Mouse (Mus musculus) large intestine, adult 2 months (tissue): Measurements from ENCODE around the gene Idh3a. TPM values are rescaled to one million over a fixed set of nuclear protein-coding genes. Genes with fewer than 3 reads are reported as not detected.

Source experiments
- DNase-seq: peaks from one replicate; pipeline ENCODE4 v3.0.0-alpha.2; 2012; ENCODE audit warnings: low read depth, low spot score
- WGBS: fragments of 180-500 bp; shearing (Covaris S2); methylation state at CpG from one replicate; pipeline ENCODE4 v1.1.7; 2018; 5-methylcytosine and 5-hydroxymethylcytosine counted together
- polyA plus RNA-seq: library from polyadenylated mRNA; depleted of rRNA; stranded (reverse); fragments of >200 nt; gene quantifications from 2 replicates; pipeline ENCODE4 v1.2.3, GENCODE M21; 2012; rRNA removed

The Idh3a gene
- polyA plus RNA-seq, result 64.4 and 72.2 TPM in 2 replicates

DNA sequence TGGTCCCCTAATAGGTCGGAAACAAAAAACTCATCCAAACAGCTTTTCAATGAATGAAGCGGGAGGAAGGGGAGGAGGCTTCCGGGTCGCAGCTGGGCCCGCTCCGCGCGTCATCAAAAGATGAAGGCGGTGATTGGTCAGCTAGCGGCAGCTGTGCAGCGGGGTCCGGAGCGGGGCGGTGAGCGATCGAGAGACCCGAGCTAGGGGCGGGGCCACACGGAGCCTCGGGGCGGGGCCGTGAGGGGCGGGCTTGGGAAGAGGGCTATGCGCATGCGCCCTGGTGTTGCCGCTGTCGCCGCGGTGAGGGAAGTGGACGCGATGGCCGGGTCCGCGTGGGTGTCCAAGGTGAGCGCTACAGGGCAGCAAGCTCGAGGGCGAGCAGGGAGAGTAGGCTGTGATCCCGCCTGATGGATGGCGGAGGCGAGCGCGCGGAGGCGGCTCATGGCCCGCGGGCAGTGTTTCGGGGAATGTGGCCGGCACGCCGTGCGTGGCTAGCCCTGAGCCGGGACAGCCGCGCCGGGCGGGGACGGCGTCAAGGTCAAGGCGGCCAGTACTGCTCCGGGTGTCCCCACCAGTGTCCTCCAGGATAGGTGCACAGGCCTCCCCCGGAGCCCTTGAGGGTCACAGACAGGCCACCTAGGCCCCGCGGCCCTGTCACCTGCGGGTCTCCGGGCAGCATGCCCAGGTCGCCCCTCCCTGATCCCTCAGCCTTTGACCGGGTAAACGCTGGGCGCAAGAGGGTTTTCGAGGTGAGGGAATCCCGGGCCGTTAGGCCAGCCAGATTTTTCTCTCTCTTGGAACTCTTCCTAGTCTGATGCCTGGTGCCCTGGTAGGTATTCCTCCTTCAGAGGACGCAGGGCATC is at the start of gene Idh3a:
Gene Idh3a (plus strand): TSS at position 136 of the 863 bp plus-strand sequence.
- WGBS, result under 1% methylated on average over 73 of the region's 73 CpGs
- peak; percentile 66 for DNase-seq

DNA sequence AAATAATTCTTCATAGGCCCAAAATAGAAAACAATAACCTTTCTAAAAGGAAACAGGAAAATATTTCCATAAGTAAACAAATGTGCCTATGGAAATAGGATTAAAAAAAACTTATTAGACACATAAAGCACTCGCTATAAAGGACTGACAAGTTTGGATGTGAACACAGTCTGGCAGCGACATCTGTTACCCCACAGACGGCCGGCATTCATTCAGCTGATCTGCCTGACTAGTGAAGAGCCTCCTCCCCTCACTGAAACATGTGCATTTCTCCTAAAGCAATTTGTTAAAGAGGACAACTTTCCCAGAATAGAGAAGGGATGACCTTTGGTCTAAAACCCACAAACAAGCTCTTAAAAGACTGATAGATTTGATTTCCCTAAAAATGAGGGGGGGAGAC is 49.1 kb upstream of the Idh3a start:
- no peak for DNase-seq
- WGBS, result 50% methylated on average over 4 of the region's 4 CpGs

DNA sequence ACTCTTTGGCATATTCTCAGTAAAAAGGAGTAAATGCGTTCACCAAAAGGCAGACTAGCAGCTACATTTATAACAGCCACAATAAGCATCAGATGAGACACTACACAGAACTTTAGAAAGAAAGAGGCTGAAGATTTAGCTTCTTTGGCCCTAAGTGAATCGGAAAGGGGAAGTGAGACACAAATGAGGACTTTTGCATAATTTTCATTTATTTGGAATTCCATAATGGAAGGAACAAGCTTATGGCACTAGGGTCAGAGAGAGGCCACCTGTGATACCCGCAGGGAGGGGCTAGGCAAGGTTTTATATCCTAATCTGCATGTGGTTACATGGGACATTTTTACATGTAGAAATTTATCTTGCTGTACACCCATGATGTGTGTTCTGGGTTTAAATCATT is 48.7 kb upstream of the Idh3a start:
- 69% methylated on average over 3 of the region's 3 CpGs for WGBS
- DNase-seq, result no peak

DNA sequence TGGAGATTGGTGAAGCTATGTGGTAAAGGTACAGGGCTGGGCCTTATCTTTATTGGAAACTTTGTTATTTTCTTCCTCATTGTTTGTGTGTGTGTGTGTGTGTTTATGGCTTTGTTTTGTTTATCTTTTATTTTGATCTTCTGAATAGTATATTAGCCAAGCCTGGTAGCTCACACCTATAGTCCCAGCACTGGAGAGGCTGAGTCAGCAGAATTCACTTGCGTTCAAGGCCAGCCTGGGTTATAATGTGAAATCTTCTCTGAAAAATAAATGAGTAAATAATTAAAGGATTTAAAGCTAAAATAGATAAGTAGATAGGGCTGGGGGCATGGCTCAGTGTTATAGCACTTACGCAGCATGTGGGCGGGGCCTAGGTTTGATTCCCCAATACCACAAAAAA is 47.9 kb upstream of the Idh3a start:
- DNase-seq, result no peak
- WGBS, result 92% methylated on average over 3 of the region's 3 CpGs

DNA sequence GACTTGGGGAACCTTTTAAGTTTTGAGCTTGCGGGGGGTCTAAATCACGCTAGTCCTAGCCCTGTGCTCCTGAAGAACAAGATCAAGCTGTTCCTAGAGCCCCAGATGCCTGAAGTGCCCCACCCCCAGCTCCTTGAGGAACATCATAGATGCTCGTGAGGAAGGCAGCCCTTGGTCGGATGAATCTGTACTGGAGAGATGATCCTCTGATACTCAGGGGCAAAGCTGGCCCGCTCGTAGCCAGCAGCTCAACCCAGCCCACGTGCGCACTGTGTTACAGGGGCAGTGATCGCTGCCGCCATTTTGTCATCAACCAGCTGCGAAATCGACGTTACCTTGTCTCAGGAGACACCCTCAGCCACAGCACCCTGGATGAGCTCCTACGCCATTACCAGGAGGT is 47.5 kb upstream of the Idh3a start, which contains the start of gene Sh2d7:
Gene Sh2d7 (plus strand): TSS at position 301 of the 400 bp plus-strand sequence.
- WGBS, result 90% methylated on average over 14 of the region's 14 CpGs
- DNase-seq, result no peak

DNA sequence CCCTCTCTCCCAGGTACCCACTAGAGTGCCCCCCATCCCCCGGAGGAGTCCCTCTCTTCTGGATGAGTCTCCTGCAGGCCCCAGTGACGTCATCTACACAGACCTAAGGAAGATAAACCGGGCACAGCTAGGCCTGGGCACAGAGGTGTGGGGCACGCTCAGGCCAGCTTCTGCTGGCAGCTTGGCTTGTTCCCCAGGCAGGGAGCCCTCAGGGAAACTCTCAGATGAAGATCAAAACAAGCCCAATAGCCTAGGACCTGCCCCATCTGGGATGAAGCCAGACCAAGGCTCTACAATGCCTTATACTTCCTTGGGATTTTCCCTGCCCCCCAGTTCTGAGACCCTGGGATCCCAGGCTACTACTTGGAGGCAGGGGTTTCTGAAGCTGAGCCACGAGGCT is 45.3 kb upstream of the Idh3a start:
- no peak for DNase-seq
- WGBS, result 67% methylated on average over 5 of the region's 5 CpGs

DNA sequence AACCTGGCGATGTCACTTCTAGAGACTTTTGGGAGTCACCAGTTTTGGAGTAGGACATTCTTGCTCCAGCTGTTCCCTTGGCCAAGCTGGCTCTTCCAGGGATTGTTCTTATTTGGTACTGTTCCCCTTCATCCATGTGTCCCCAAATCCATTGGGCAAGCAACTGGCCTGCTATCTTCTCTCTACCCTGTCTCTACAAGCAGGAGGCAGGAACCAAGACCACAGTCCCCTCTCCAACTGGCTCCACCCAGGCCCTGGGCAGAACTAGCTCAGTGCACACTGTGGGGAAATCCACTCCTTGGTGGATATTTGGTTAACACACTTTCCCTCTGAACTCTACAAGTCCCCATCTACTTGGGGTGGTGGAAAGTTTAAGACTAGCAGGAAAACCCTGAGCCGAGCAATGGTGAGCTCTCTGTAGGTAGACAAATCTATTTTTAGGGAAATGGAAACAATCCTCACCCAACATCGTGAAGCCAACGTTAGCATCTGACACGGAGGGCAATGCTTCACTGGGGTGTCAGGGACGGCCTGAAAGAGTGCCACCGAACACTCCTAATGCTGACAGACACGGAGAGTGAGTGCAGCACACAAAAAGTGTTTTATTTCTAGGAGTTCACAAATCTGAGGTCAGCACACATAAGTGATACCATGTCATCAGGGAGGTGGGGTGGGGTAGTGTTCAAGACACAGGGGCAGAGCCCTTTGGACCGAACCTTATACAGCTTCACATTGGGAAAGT is 41.8 kb upstream of the Idh3a start:
- no peak for DNase-seq
- WGBS, result 80% methylated on average over 9 of the region's 9 CpGs

DNA sequence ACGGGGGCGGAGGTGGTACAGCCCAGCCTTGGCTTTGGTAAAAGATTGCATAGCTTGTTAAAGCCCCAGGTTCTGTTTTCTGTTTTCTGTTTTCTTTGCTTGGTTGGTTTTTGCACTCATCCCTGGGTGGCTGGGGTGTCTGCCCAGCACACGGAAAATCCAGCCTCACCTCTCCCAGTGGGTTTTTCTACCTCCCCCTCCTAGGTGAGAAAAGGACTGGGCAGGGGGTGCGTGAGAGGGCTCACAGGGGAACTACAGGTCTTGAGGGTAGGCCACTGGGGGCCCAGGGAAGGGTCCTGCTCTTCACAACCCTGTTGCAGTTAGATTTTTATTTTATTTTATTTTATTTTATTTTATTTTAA is 41.2 kb upstream of the Idh3a start:
- 91% methylated on average over 4 of the region's 4 CpGs for WGBS
- DNase-seq, result no peak

DNA sequence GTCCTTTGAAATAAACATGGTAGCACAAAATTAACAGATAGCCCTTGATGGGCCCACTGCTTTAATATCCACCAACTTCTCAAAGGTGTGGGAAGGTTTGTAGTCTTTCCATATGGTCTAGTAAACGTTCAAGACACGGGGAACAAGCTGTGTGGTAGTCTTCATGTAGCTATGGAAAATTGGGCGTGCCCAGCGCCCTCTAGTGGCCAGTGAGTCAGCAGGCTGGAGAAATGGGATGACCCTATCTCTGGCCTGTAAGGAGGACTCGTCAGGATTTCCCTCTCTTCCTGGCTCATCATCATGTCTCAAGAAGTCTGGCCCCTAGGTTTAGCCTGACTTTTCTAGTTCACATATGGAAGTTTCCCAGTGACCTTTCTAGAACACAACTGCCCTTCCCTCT is 38.6 kb upstream of the Idh3a start:
- WGBS, result 11% methylated on average over 5 of the region's 5 CpGs
- DNase-seq, result no peak

DNA sequence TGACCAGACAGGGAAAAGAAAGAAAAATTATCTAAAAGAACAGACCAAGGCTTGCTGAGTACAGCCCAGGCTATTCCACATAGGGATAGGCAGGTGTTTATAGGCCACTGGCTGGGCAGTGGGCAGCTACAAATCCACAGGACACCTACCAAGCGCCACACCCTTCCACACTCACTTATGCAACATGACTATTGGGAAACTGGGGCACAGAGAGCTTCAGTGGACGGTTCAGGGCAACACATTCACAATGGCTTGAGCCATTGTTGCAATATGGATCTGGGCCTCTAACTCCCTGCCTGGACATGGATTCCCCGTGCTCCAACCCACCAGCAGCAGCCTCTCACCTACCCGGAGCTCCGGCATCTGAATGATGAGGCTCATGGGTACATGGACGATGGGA is 36.7 kb upstream of the Idh3a start:
- DNase-seq, result no peak
- 89% methylated on average over 6 of the region's 6 CpGs for WGBS

DNA sequence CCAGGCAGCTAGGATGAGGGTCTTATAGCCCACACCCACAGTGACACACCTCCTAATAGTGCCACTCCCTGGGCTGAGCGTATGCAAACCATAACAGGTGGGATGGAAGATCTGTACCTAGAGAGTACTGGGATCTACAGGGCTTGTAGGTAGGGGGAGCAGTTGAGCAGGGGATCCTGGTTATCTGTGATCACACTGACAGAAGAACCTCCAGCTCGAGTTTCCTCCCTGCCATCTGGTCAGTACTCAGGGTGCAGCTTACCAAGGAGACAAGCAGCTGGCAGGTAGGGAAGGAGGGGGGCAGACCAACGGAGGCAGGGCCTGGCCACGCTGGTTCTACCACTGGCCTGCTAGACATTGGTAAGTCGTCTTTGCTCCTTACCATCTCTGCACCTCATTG is 33.7 kb upstream of the Idh3a start:
- WGBS, result 22% methylated on average over 5 of the region's 5 CpGs
- no peak for DNase-seq

DNA sequence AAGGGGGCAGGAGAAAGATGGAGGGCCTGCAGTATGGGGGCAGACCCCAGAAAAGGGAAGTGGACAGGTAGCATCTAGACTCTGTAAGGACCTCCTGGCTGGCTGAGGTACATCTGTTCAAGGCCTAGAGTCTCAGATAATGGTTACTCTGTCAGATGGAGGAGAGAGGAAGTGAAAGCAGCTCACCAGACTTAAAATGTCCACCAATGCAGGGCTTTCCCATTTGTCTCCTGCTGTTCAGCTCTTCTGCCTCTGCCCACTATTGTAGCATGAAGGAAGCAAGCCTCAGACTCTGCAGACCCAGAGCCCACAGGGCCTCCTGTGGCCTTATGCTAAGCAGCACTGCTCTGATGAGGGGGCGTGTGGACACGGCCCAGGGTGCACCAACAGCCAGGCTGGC is 31.1 kb upstream of the Idh3a start:
- DNase-seq, result no peak
- WGBS, result 78% methylated on average over 2 of the region's 2 CpGs

DNA sequence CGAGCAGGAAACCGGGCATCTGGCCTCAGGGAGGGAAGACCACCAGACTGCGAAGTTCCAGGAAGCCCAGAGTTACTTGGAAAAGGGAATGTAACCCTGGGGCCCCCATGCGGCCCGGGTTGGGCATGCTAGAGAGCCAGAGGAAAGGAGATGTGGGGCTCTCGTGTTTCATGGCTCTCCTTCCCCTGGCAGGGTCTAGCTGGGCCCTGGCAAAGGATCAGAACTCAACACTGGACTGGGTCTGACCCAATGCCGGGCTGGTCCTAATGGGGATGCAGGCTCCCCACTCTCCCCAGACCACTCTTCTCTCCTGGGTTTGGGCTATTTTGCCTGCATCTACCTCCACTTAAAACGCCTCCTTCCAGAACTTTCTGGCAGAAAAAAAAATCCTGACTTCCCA is 27.4 kb upstream of the Idh3a start:
- no peak for DNase-seq
- 92% methylated on average over 8 of the region's 8 CpGs for WGBS

DNA sequence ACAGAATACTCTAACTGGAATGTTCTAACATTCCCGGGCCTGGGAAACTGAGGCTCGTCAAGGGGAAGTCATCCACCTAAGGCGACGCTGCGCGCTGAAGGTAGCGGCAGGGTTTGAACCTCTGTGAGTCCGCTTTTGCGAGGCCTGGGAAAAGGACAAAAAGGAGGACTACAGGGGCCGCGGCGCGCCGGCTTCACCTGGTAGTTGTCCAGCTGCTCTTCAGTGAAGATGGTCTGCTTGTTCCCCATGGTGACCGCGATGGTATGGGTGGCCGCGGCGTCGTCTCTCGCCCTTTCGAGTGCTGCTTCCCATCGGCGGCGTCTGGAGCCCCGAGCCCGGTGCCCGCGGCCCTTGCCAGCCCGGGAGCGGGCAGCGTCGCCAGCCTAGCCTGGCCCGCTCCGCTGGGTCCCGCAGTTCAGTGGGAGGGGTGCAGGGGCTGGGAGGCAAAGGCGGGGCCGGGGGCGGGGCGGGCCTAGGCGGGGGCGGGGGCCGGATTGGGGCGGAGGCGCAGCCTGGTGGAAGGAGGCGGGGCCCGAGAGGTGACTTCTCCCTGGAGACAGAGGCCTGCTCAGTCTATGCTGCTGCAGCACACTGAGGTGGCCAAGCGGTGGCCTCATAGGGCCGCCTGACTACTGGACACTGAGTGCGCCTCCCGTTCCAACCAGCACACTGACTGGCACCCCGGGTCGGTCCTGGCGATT is 26.2 kb upstream of the Idh3a start, which contains the start of gene Cib2:
Gene Cib2 (minus strand): TSS at position 448 of the 701 bp plus-strand sequence.
- WGBS, result 2% methylated on average over 51 of the region's 54 CpGs
- DNase-seq, result no peak

DNA sequence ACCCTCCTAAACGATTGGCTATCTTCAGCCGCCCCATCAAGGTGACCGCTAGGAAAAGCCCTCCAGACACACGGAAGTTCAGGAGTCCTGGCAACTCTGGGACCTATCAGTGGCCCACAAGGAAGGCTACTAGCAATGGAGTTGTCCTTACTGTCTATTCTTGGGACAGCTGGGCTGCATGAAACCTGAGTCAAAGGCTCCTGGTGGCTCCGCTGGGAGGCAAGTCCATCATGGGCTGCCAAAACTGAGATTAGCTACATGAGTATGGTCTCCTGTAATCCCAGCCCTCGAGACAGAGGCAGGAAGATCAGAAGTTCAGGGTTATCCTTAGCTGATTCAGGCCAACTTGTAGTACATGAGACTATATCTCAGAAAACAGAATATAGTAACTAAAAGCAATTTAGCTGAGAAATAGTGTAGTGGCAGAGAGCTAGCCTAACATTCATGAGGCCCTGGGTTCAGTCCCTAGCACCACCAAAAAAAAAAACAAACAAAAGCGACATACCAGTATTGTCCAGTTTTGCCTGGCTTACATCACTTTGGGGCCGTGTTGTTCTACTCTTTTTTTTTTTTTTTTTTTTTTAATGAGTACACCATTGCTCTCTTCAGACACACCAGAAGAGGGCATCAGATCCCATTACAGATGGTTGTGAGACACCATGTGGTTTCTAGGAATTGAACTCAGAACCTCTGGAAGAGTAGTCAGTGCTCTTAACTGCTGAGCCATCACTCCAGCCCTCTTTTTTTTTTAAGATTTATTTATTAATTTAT is 25.1 kb upstream of the Idh3a start:
- no peak for DNase-seq
- 84% methylated on average over 8 of the region's 8 CpGs for WGBS

DNA sequence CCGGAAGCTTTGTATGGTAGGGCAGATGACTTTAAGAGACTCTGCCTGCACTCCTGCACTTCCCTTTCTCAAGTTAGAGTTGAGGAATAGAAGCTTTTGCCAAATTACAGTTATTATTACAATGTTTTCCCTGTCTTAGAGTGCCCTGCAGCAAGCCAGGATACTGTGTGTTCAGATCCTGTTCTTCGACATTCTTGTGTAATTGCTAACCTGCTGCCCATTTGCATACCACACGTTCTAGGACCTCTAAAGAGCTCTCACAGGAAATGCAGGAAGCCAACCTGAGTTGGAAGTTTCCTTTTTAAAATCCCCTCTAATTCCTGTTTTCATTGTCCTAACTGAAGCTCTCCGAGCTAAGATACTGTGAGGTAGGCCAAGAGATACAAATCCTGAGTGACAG is 19.2 kb upstream of the Idh3a start:
- WGBS, result 30% methylated on average over 4 of the region's 4 CpGs

DNA sequence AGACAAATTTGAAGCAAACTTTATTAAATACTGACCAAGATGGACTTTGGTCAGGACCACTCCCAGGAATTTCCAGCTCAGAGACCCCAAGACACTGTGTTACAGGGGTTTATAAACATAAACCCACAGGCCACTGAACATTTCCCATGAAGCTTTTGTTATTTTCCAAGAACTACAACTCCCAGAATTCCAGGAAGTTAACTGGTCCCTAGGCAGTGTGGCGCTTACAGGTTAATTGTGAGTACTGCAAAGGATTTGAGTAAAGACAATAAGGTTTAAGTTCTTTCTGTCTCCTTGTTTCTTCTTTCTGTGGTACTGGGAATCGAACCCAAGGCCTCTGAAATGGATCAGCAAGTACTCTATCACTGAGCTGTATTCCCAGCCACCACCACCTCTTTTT is 17.4 kb upstream of the Idh3a start:
- WGBS, result 39% methylated on average over 2 of the region's 2 CpGs
- DNase-seq, result no peak

More for the DNA sequence above, 19.2 kb upstream of the Idh3a start:
- no peak for DNase-seq

DNA sequence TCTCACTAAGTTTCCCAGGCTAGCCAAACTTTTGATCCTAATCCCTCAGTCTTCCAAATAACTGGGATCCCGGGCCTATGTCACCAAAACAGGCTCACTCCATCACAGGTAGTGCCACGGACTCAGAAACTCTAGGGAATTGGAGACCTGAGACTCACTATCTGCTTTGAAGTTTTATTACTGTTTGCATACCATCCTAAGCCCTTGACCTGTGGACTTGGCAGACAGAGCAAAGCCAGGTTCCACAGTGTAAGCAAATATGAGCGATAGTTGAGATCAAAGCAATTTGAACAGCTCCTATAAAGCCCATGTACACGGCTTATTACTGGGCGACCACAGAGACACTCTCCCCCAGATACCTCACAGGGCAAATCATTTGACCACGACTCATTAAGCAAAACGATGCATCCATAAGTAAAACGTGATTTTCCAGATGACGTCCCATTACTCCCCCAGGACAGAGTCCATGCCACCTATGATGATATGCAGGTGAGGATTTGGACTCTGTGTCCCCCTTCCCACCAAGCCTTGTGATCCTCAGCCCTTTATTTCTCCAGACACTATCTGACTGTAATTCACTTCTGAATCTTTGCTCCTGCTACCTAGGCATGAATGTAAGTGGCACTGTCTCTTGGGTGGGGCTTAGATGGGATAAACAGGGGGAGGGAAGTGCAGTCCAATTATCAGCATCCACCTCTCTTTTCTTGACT is 14.8 kb upstream of the Idh3a start:
- WGBS, result 15% methylated on average over 9 of the region's 9 CpGs
- DNase-seq, result no peak

DNA sequence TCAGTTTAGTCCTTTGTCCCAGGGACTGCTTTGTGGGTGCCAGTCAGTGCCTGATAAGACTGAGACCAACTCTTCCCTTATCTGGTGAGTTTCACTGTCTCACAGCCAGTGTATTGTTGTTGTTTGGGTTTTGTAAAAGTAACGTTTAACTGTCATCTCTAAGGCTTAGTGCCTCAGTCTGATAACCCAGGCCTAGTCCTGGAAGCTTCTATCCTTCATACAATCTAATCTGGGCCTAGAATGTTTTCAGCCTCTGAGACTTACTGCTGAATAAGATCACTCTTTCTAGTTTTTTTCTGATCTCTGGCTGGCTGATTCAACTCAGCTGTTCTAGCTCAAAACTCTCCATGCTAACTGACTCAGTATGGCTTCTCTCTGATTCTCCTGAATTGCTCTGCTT is 2.4 kb upstream of the Idh3a start:
- WGBS, result 57% methylated on average over 1 of the region's 1 CpGs
- no peak for DNase-seq
